Mouse (Mus musculus): ENCODE measurements at regions not wholly inside any gene's neighbourhood (a gene's known extent, or its start where the extent isn't known, plus 50 kb on each side); places are given as distances from the start of the nearest gene placed in this dataset.
"Not testable (repeated sequence)": the region's sequence is repeated elsewhere in the genome, so short reads cannot be mapped to it uniquely, and the experiment has no call there.

- 83% methylated on average over 2 of the region's 2 CpGs for WGBS
- Histone ChIP-seq H3K27me3 (no peaks in the 10 kb centered on the region), H3K4me2 (no peak overlapping the region), H3K36me3 (no peaks in the 10 kb centered on the region), H3K9ac (no peak overlapping the region), H3K4me1 (no peaks in the 10 kb centered on the region), H3K4me3 (no peak overlapping the region), H3K9me3 (no peaks in the 10 kb centered on the region), H3K27ac (no peak overlapping the region)
- no peak for ATAC-seq (ENCODE audit: insufficient number of reproducible peaks, insufficient read depth, low FRiP score, low TSS enrichment, low read depth)
Measured at GRCm38 (mm10) chr10:96708471-96708870, 91.7 kb downstream of the Btg1 start.

- Histone ChIP-seq H3K9me3 (no peaks in the 10 kb centered on the region), H3K27me3 (no peaks in the 10 kb centered on the region), H3K9ac (no peak overlapping the region), H3K36me3 (no peaks in the 10 kb centered on the region), H3K27ac (no peak overlapping the region; the same call in 1 of the 2 replicates), H3K4me2 (no peak overlapping the region), H3K4me1 (no peaks in the 10 kb centered on the region), H3K4me3 (no peak overlapping the region)
- WGBS, result 86% methylated on average over 13 of the region's 13 CpGs
- ATAC-seq (ENCODE audit: insufficient number of reproducible peaks, insufficient read depth, low FRiP score, low TSS enrichment, low read depth), result no peak
Measured at GRCm38 (mm10) chr10:96709698-96710356, 93.0 kb downstream of the Btg1 start.

- no peaks in the 10 kb centered on the region for H3K9me3 ChIP-seq
- H3K27me3 ChIP-seq, result no peaks in the 10 kb centered on the region
- no peaks in the 10 kb centered on the region for H3K36me3 ChIP-seq
- no peak for ATAC-seq (ENCODE audit: insufficient number of reproducible peaks, insufficient read depth, low FRiP score, low TSS enrichment, low read depth)
- no peak overlapping the region for H3K9ac ChIP-seq
- H3K4me1 ChIP-seq, result no peaks in the 10 kb centered on the region
- no peak overlapping the region for H3K4me3 ChIP-seq
- H3K4me2 ChIP-seq, result no peak overlapping the region
- no peak overlapping the region for H3K27ac ChIP-seq
- WGBS, result 36% methylated on average over 2 of the region's 2 CpGs
Measured at GRCm38 (mm10) chr10:96711993-96712392, 95.2 kb downstream of the Btg1 start.

- Histone ChIP-seq H3K27me3 (no peaks in the 10 kb centered on the region), H3K9me3 (no peaks in the 10 kb centered on the region), H3K27ac (no peak overlapping the region), H3K4me1 (no peaks in the 10 kb centered on the region), H3K36me3 (no peaks in the 10 kb centered on the region), H3K4me3 (no peak overlapping the region), H3K4me2 (no peak overlapping the region), H3K9ac (no peak overlapping the region)
- 61% methylated on average over 2 of the region's 2 CpGs for WGBS
- no peak for ATAC-seq (ENCODE audit: insufficient number of reproducible peaks, insufficient read depth, low FRiP score, low TSS enrichment, low read depth)
Measured at GRCm38 (mm10) chr10:96714702-96715101, 97.9 kb downstream of the Btg1 start.

- H3K9ac ChIP-seq, result no peak overlapping the region
- peaks cover 18% of the 10 kb centered on the region for H3K4me1 ChIP-seq
- H3K4me3 ChIP-seq, result no peak overlapping the region
- no peak overlapping the region for H3K27ac ChIP-seq
- WGBS, result 82% methylated on average over 7 of the region's 7 CpGs
- ATAC-seq (ENCODE audit: insufficient number of reproducible peaks, insufficient read depth, low FRiP score, low TSS enrichment, low read depth), result no peak
- no peaks in the 10 kb centered on the region for H3K9me3 ChIP-seq
- no peaks in the 10 kb centered on the region for H3K36me3 ChIP-seq
- H3K4me2 ChIP-seq, result no peak overlapping the region
- no peaks in the 10 kb centered on the region for H3K27me3 ChIP-seq
Measured at GRCm38 (mm10) chr10:96717281-96717680, 100.5 kb downstream of the Btg1 start.

- H3K9me3 ChIP-seq; H3K36me3 ChIP-seq; ATAC-seq (ENCODE audit: insufficient number of reproducible peaks, insufficient read depth, low FRiP score, low TSS enrichment, low read depth); H3K27me3 ChIP-seq; H3K27ac ChIP-seq; H3K9ac ChIP-seq; H3K4me3 ChIP-seq; H3K4me2 ChIP-seq: not testable (repeated sequence)
- H3K4me1 ChIP-seq, result peaks cover 25% of the 10 kb centered on the region
- WGBS, result 91% methylated on average over 7 of the region's 7 CpGs
Measured at GRCm38 (mm10) chr10:96718706-96719105, 101.9 kb downstream of the Btg1 start.

- no peaks in the 10 kb centered on the region for H3K27me3 ChIP-seq
- H3K4me3 ChIP-seq, result no peak overlapping the region
- no peak for ATAC-seq (ENCODE audit: insufficient number of reproducible peaks, insufficient read depth, low FRiP score, low TSS enrichment, low read depth)
- H3K36me3 ChIP-seq, result no peaks in the 10 kb centered on the region
- WGBS, result 38% methylated on average over 7 of the region's 7 CpGs
- H3K4me1 ChIP-seq, result peaks cover 32% of the 10 kb centered on the region
- H3K27ac ChIP-seq, result peak overlapping the region; percentile 30; the same call in 1 of the 2 replicates
- no peak overlapping the region for H3K9ac ChIP-seq
- no peaks in the 10 kb centered on the region for H3K9me3 ChIP-seq
- H3K4me2 ChIP-seq, result no peak overlapping the region
Measured at GRCm38 (mm10) chr10:96720281-96720711, 103.5 kb downstream of the Btg1 start.

- H3K9me3 ChIP-seq, result no peaks in the 10 kb centered on the region
- no peak overlapping the region for H3K4me2 ChIP-seq
- H3K36me3 ChIP-seq, result no peaks in the 10 kb centered on the region
- no peak overlapping the region for H3K4me3 ChIP-seq
- H3K4me1 ChIP-seq, result peaks cover 32% of the 10 kb centered on the region
- WGBS, result 44% methylated on average over 9 of the region's 9 CpGs
- H3K27me3 ChIP-seq, result no peaks in the 10 kb centered on the region
- H3K27ac ChIP-seq, result no peak overlapping the region
- no peak overlapping the region for H3K9ac ChIP-seq
- ATAC-seq (ENCODE audit: insufficient number of reproducible peaks, insufficient read depth, low FRiP score, low TSS enrichment, low read depth), result no peak
Measured at GRCm38 (mm10) chr10:96720956-96721688, 104.3 kb downstream of the Btg1 start.

GRCm38 (mm10) chr10:96722491-96722890 lies 105.7 kb downstream of the Btg1 start:
- H3K27me3 ChIP-seq, result no peaks in the 10 kb centered on the region
- peak overlapping the region; percentile 64 for H3K27ac ChIP-seq
- no peak overlapping the region for H3K4me3 ChIP-seq
- H3K4me1 ChIP-seq, result peaks cover 32% of the 10 kb centered on the region
- H3K9ac ChIP-seq, result no peak overlapping the region
- ATAC-seq (ENCODE audit: insufficient number of reproducible peaks, insufficient read depth, low FRiP score, low TSS enrichment, low read depth), result peak; percentile 82; the same call in 1 of the 2 replicates
- peak overlapping the region; percentile 20; the same call in 1 of the 2 replicates for H3K4me2 ChIP-seq
- no peaks in the 10 kb centered on the region for H3K9me3 ChIP-seq
- H3K36me3 ChIP-seq, result no peaks in the 10 kb centered on the region
- 21% methylated on average over 9 of the region's 9 CpGs for WGBS

GRCm38 (mm10) chr10:96723071-96723470 lies 106.3 kb downstream of the Btg1 start:
- ATAC-seq (ENCODE audit: insufficient number of reproducible peaks, insufficient read depth, low FRiP score, low TSS enrichment, low read depth), result no peak
- 92% methylated on average over 6 of the region's 6 CpGs for WGBS
- no peak overlapping the region for H3K4me2 ChIP-seq
- peak overlapping the region; percentile 64; the same call in 1 of the 2 replicates for H3K27ac ChIP-seq
- H3K36me3 ChIP-seq, result no peaks in the 10 kb centered on the region
- H3K9ac ChIP-seq, result no peak overlapping the region
- no peaks in the 10 kb centered on the region for H3K27me3 ChIP-seq
- H3K9me3 ChIP-seq, result no peaks in the 10 kb centered on the region
- no peak overlapping the region for H3K4me3 ChIP-seq
- H3K4me1 ChIP-seq, result peaks cover 32% of the 10 kb centered on the region

GRCm38 (mm10) chr10:96724436-96725175 lies 107.8 kb downstream of the Btg1 start:
- no peak overlapping the region for H3K9ac ChIP-seq
- no peak overlapping the region for H3K4me2 ChIP-seq
- H3K27me3 ChIP-seq, result no peaks in the 10 kb centered on the region
- WGBS, result 63% methylated on average over 11 of the region's 11 CpGs
- ATAC-seq (ENCODE audit: insufficient number of reproducible peaks, insufficient read depth, low FRiP score, low TSS enrichment, low read depth), result no peak
- H3K36me3 ChIP-seq, result no peaks in the 10 kb centered on the region
- no peak overlapping the region for H3K4me3 ChIP-seq
- H3K9me3 ChIP-seq, result no peaks in the 10 kb centered on the region
- H3K27ac ChIP-seq, result no peak overlapping the region
- H3K4me1 ChIP-seq, result peaks cover 32% of the 10 kb centered on the region

Measured in embryonic facial prominence, embryonic 13.5 days (tissue).